Mouse (Mus musculus): ENCODE data around the gene Kcnq2. TPM values are rescaled to one million over a fixed set of nuclear protein-coding genes. Genes with fewer than 3 reads are reported as not detected.
A peak's percentile ranks its signal among the peaks of the same experiment; 100 is the strongest.

Kcnq2 gene
- polyA plus RNA-seq, 1 experiment from 2014 or later, result 2.1 TPM

DNA sequence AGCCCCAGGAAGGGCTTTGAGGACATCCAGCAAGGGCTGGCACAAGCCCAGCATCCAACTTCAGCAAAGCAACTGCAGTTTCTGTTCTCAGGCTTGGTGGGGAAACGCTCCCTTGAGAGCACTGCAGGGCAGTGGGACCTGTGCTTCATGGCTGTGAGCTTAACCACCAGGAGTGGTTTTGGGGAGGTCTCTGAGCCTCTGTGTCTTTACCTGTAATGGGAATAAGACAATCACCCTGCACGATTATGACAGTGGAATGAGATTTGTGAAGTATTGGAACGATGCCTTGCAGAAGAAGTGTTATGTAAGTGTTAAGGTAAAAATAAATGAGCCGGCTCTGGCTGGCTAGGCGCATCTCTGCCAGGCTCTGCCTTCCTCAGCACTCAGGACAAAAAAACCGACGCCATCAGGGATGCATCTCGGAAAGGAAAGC is 7.6 kb upstream of the Kcnq2 start:
- 66% methylated on average over 8 of the region's 8 CpGs for WGBS
- ATAC-seq (ENCODE audit: low read depth) (no peak), DNase-seq (ENCODE audit: low spot score) (no peak)
- no peak overlapping the region for H3K9ac ChIP-seq (ENCODE audit: low read depth, low read length)
- no peak overlapping the region for H3K27ac ChIP-seq (replicated peaks; ENCODE audit: low read depth, low read length)
- H3K27me3 ChIP-seq (replicated peaks; ENCODE audit: control insufficient read depth, insufficient read depth, low read length), result peaks cover 16% of the 10 kb centered on the region
- H3K4me1 ChIP-seq (ENCODE audit: control insufficient read depth, insufficient read depth, low read length), result no peaks in the 10 kb centered on the region
- no peak overlapping the region for H3K4me2 ChIP-seq (ENCODE audit: low read depth, low read length)
- H3K4me3 ChIP-seq (ENCODE audit: low read depth, low read length), result no peak overlapping the region
- no peaks in the 10 kb centered on the region for H3K9me3 ChIP-seq (ENCODE audit: control insufficient read depth, low read length)
- H3K36me3 ChIP-seq (ENCODE audit: control insufficient read depth, insufficient read depth, low read length), result no peaks in the 10 kb centered on the region

DNA sequence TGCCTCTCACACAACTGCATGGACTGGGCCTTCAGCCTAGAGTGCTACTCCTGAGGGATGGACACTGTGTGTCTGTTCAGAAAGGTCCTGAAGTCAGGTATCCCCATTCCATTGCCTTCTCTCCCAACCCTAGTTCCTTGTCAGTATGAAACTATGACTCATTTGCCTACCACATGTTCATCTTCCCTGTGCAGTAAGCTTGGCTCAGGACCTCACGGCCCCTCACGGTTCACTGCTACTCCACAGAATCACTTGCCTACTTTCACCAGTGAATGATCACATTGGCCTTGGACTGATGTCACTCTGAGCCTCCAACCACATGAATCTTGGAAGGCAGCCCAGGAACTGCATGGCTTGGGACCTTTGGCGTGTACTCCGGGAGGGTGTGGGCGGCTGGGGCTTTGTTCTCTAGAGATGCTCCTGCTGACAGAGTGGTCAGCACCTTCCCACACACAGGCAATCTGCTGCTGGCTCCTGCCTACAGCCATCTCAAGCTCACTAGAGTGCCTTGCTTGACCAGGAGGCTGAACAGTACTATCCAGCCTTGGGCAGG is 4.6 kb upstream of the Kcnq2 start:
- no peak overlapping the region for H3K9ac ChIP-seq (ENCODE audit: low read depth, low read length)
- no peak overlapping the region for H3K27ac ChIP-seq (replicated peaks; ENCODE audit: low read depth, low read length)
- no peak overlapping the region for H3K4me3 ChIP-seq (ENCODE audit: low read depth, low read length)
- H3K9me3 ChIP-seq (ENCODE audit: control insufficient read depth, low read length), result no peaks in the 10 kb centered on the region
- H3K4me2 ChIP-seq (ENCODE audit: low read depth, low read length), result no peak overlapping the region
- H3K27me3 ChIP-seq (replicated peaks; ENCODE audit: control insufficient read depth, insufficient read depth, low read length), result peaks cover 31% of the 10 kb centered on the region
- no peaks in the 10 kb centered on the region for H3K36me3 ChIP-seq (ENCODE audit: control insufficient read depth, insufficient read depth, low read length)
- ATAC-seq (ENCODE audit: low read depth) (no peak), DNase-seq (ENCODE audit: low spot score) (no peak)
- no peaks in the 10 kb centered on the region; the same call in 1 of the 2 replicates for H3K4me1 ChIP-seq (ENCODE audit: control insufficient read depth, insufficient read depth, low read length)
- 89% methylated on average over 5 of the region's 5 CpGs for WGBS

DNA sequence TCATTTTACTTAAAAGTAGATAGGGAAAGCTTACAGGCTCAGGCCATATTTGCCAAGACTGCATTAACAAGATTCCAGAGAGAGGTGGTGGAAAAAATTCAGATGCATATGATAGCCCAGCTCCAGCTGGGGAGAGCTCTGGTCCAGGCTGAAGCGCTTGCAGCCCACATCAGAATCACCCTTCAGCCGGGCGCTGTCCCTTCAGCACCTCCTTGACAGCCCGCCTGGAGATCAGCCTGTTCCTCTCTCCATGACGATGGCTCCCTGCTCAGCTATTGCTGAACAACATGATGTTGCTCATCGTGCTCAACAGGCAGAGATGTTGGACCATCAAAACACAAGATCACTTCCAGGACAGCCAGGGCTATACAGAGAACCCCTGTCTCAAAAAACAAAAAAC is 1.8 kb upstream of the Kcnq2 start:
- no peak overlapping the region for H3K4me3 ChIP-seq (ENCODE audit: low read depth, low read length)
- no peak for ATAC-seq (ENCODE audit: low read depth)
- 4% methylated on average over 6 of the region's 6 CpGs for WGBS
- no peaks in the 10 kb centered on the region for H3K9me3 ChIP-seq (ENCODE audit: control insufficient read depth, low read length)
- H3K4me2 ChIP-seq (ENCODE audit: low read depth, low read length), result no peak overlapping the region
- no peak overlapping the region for H3K9ac ChIP-seq (ENCODE audit: low read depth, low read length)
- DNase-seq (ENCODE audit: low spot score), result peak; percentile 77
- H3K27ac ChIP-seq (replicated peaks; ENCODE audit: low read depth, low read length), result no peak overlapping the region
- H3K36me3 ChIP-seq (ENCODE audit: control insufficient read depth, insufficient read depth, low read length), result no peaks in the 10 kb centered on the region
- peaks cover 3% of the 10 kb centered on the region; the same call in 1 of the 2 replicates for H3K4me1 ChIP-seq (ENCODE audit: control insufficient read depth, insufficient read depth, low read length)
- peaks cover 58% of the 10 kb centered on the region for H3K27me3 ChIP-seq (replicated peaks; ENCODE audit: control insufficient read depth, insufficient read depth, low read length)

DNA sequence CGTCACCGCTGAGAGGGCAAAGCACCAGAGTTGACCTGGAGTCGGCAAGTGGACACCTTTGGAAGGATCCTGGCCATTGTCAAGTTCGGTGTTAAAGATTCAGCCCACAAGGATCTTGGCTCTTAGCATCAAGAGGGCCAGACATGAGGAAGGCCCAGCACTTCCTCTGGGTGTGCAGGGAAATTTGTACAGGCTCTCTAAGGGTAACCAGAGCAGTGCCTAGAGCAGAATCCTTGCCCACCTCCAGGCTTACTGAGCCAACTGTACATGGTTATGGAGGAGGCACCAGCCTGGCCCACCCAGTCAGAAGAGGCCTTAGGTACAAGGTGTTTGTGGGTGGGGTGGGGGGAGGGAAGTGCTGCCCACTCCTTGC is 332 bp upstream of the Kcnq2 start:
- Histone ChIP-seq H3K27ac (replicated peaks; ENCODE audit: low read depth, low read length) (no peak overlapping the region), H3K9me3 (ENCODE audit: control insufficient read depth, low read length) (no peaks in the 10 kb centered on the region), H3K4me3 (ENCODE audit: low read depth, low read length) (peak overlapping the region; percentile 48), H3K4me2 (ENCODE audit: low read depth, low read length) (peak overlapping the region; percentile 75), H3K36me3 (ENCODE audit: control insufficient read depth, insufficient read depth, low read length) (no peaks in the 10 kb centered on the region), H3K4me1 (ENCODE audit: control insufficient read depth, insufficient read depth, low read length) (peaks cover 3% of the 10 kb centered on the region; the same call in 1 of the 2 replicates), H3K9ac (ENCODE audit: low read depth, low read length) (no peak overlapping the region), H3K27me3 (replicated peaks; ENCODE audit: control insufficient read depth, insufficient read depth, low read length) (peaks cover 61% of the 10 kb centered on the region)
- ATAC-seq (ENCODE audit: low read depth) (no peak), DNase-seq (ENCODE audit: low spot score) (no peak)
- WGBS, result 11% methylated on average over 4 of the region's 4 CpGs

DNA sequence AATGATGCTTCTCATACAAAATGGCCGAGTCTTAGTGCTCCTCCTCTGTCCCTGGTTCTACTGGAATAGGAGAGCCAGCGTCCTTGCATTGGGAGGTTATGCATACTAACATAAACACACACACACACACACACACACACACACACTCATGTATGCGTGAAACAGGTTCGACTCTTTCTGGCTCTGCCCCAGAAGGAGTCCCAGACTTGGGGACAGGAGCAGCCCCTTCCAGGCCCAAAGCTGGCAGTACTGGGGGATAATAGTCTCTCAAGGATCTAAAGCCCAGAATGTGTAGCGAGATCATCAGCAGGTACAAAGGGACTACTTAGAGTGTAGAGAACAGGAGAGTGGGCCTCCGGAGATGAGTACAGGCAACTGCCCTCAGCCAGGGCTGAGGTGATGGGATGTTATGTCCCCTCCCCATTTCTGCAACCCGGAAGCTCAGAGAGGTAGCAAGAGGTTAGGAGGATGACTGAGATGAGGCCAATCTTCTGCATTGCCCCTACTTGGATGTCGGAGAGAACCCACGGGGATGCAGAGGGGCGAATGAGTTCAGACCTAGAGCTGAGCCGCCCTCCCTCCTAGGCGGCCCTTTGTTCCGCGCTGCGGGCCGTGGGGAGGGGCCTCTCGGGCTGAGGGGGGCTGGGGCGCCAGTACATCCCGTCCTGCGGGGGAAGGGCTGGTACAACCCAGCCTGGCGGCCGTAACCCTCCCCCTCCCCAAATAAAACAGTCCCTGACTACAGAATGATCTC is 1.1 kb downstream of the Kcnq2 start:
- Histone ChIP-seq H3K4me1 (ENCODE audit: control insufficient read depth, insufficient read depth, low read length) (peaks cover 3% of the 10 kb centered on the region; the same call in 1 of the 2 replicates), H3K27ac (replicated peaks; ENCODE audit: low read depth, low read length) (no peak overlapping the region), H3K36me3 (ENCODE audit: control insufficient read depth, insufficient read depth, low read length) (no peaks in the 10 kb centered on the region), H3K9me3 (ENCODE audit: control insufficient read depth, low read length) (no peaks in the 10 kb centered on the region), H3K27me3 (replicated peaks; ENCODE audit: control insufficient read depth, insufficient read depth, low read length) (peaks cover 61% of the 10 kb centered on the region), H3K4me2 (ENCODE audit: low read depth, low read length) (peak overlapping the region; percentile 75), H3K4me3 (ENCODE audit: low read depth, low read length) (peak overlapping the region; percentile 48), H3K9ac (ENCODE audit: low read depth, low read length) (peak overlapping the region; percentile 34; the same call in 1 of the 2 replicates)
- ATAC-seq (ENCODE audit: low read depth) (no peak; the same call in 1 of the 2 replicates), DNase-seq (ENCODE audit: low spot score) (no peak)
- WGBS, result 14% methylated on average over 13 of the region's 22 CpGs

DNA sequence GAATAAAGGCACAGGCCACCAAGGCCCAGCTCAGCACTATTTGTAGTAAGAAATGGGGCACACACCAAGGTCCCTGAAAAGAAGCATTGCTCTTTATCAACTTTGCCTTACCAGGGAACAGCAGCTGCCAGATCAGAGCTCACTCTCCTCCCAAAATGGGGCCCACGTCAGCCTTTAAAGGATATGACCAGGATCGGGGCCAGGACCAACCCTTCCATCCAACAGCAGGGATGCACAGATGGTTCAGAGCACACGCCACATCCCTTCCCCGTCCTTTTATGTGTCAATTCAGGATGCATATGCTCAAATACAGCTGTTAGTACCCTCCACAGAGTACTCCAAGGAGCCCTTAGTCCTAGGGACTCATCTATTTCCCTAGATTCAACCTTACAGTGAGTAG is 4.9 kb downstream of the Kcnq2 start:
- H3K27me3 ChIP-seq (replicated peaks; ENCODE audit: control insufficient read depth, insufficient read depth, low read length), result peaks cover 35% of the 10 kb centered on the region

DNA sequence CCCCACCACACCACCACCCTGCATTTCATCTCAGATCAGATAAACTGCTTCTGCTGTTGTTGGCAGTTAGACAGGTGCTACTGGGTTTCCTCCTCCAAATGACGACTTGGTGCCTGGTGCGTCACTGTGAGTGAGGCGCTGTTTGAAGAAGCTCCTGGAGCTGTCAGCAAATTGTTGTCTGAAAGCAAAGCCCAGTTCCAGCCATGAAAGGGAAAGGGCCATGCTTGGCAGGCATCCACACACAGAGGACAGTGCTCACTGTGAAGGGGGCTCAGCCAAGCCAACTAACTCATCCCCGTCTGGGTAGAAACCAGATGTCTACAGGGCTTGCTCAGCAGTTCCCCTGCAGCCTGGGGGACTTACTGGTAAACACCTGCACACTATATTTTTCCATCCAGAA is 6.1 kb downstream of the Kcnq2 start:
- ATAC-seq (ENCODE audit: low read depth), result no peak
- H3K36me3 ChIP-seq (ENCODE audit: control insufficient read depth, insufficient read depth, low read length), result no peaks in the 10 kb centered on the region
- H3K9me3 ChIP-seq (ENCODE audit: control insufficient read depth, low read length), result no peaks in the 10 kb centered on the region
- no peak overlapping the region for H3K4me2 ChIP-seq (ENCODE audit: low read depth, low read length)
- H3K27ac ChIP-seq (replicated peaks; ENCODE audit: low read depth, low read length), result no peak overlapping the region
- H3K4me1 ChIP-seq (ENCODE audit: control insufficient read depth, insufficient read depth, low read length), result no peaks in the 10 kb centered on the region
- H3K27me3 ChIP-seq (replicated peaks; ENCODE audit: control insufficient read depth, insufficient read depth, low read length), result peaks cover 22% of the 10 kb centered on the region
- no peak overlapping the region for H3K4me3 ChIP-seq (ENCODE audit: low read depth, low read length)
- WGBS, result 79% methylated on average over 4 of the region's 4 CpGs
- H3K9ac ChIP-seq (ENCODE audit: low read depth, low read length), result no peak overlapping the region
- no peak for DNase-seq (ENCODE audit: low spot score)

More for the DNA sequence above, 4.9 kb downstream of the Kcnq2 start:
- H3K4me3 ChIP-seq (ENCODE audit: low read depth, low read length), result no peak overlapping the region
- H3K27ac ChIP-seq (replicated peaks; ENCODE audit: low read depth, low read length), result no peak overlapping the region
- H3K4me2 ChIP-seq (ENCODE audit: low read depth, low read length), result no peak overlapping the region
- WGBS, result 68% methylated on average over 4 of the region's 4 CpGs
- no peaks in the 10 kb centered on the region for H3K9me3 ChIP-seq (ENCODE audit: control insufficient read depth, low read length)
- ATAC-seq (ENCODE audit: low read depth) (no peak), DNase-seq (ENCODE audit: low spot score) (no peak)
- H3K4me1 ChIP-seq (ENCODE audit: control insufficient read depth, insufficient read depth, low read length), result peaks cover 3% of the 10 kb centered on the region; the same call in 1 of the 2 replicates
- no peak overlapping the region for H3K9ac ChIP-seq (ENCODE audit: low read depth, low read length)
- no peaks in the 10 kb centered on the region for H3K36me3 ChIP-seq (ENCODE audit: control insufficient read depth, insufficient read depth, low read length)

DNA sequence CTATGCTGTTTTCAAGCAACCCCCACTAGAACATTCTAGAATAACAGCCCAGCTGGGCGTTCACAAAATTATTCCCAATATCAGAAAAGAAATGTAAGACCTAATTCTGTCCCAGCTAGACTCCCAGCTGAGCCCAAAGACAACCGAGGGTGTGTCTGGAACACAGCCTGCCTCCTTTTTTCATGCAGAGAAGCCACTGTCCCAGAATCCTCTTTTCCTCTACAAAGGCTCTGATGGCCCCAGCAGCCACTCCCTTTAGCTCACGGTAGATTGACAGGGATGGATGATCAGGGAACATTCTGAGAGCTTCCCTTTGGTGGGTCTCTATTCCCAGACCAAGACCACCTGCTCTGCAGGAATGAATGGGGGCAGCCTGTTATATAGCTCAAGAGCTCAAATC is 7.3 kb downstream of the Kcnq2 start:
- H3K36me3 ChIP-seq (ENCODE audit: control insufficient read depth, insufficient read depth, low read length), result no peaks in the 10 kb centered on the region
- H3K27me3 ChIP-seq (replicated peaks; ENCODE audit: control insufficient read depth, insufficient read depth, low read length), result peaks cover 10% of the 10 kb centered on the region
- no peak overlapping the region for H3K27ac ChIP-seq (replicated peaks; ENCODE audit: low read depth, low read length)
- no peaks in the 10 kb centered on the region for H3K4me1 ChIP-seq (ENCODE audit: control insufficient read depth, insufficient read depth, low read length)
- H3K4me3 ChIP-seq (ENCODE audit: low read depth, low read length), result no peak overlapping the region
- no peaks in the 10 kb centered on the region for H3K9me3 ChIP-seq (ENCODE audit: control insufficient read depth, low read length)
- no peak overlapping the region for H3K9ac ChIP-seq (ENCODE audit: low read depth, low read length)
- WGBS, result 46% methylated on average over 3 of the region's 3 CpGs
- no peak overlapping the region for H3K4me2 ChIP-seq (ENCODE audit: low read depth, low read length)
- ATAC-seq (ENCODE audit: low read depth) (no peak), DNase-seq (ENCODE audit: low spot score) (no peak)

All from embryonic facial prominence, embryonic 14.5 days (tissue).